Mouse (Mus musculus): ENCODE measurements around the gene Rbm6.
A peak's percentile ranks its signal among the peaks of the same experiment; 100 is the strongest.

The Rbm6 gene

DNA sequence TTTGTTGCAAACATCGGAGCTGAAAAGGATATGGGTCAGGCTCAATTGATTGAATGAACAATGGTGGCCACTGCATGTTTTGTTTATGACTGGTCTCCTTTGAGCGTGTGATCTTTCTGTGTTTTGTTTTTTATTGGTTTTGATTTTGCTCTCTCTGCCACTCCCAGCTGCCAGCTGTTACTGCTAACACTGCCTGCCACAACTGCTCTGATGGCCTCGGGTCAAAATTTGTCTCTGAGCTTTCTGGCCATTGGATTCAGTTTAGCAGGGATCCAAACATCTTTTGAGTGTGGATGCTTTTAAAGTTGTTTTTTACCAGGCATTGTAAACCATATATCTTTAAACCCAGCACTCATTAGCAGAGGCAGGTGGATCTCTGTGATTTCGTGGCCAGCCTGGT is 7.4 kb upstream of the Rbm6 start:
- DNase-seq (ENCODE audit: low spot score), result no peak

DNA sequence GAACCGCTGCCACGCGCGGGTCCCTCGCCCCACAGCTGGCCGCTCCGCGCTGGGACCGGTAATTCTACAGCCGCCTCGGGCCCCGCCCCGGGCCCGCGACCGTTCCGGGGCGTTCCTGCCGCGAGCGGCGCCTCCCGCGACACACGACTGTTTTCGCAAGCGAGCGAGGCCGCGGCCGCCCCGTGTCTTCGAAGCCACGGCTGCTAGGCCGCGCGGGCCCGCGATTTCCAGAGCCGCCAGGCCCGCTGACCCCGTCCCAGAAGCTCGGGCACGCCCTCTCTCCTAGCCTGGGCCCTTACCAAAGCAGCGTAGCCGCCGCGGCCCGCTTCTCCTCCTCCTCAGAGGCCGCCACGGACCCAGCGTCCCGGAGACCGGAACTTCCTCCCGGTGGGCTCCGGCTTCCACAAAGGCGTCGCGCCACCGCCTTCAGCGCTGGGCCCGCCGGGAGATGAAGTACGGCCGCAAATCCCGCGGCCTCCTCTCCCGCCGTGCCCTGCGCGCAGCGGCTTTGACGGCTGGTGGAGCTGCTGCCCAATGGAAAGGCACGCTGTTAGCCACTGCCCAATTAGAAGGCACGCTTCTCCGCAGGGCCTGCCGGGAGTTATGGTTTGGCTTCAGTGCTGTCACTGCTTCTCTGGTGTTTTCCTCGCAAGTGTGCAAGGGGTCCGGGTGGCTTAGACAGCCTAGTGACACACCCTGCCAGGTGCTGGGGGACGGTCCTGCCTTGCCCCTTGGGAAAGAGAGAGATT is 513 bp downstream of the Rbm6 start:
- peak; percentile 90 for DNase-seq (ENCODE audit: low spot score)

DNA sequence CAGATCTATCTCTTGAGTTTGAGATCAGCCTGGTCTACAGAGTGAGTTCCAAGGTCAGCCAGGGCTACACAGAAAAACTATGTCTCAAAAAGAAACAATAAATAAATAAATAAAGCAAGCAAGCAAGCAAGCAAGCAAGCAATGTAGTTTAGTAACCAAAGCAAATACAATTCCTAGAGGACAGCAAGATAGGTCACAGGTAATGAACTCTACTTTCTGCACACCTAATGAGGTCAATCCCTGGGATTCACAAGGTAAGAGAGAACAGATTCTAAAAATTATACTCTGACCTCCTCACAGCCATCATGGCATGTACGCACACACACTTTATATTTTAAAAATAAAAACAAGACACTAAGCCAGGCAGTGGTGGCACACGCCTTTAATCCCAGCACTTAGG is 7.0 kb downstream of the Rbm6 start:
- DNase-seq (ENCODE audit: low spot score), result no peak

DNA sequence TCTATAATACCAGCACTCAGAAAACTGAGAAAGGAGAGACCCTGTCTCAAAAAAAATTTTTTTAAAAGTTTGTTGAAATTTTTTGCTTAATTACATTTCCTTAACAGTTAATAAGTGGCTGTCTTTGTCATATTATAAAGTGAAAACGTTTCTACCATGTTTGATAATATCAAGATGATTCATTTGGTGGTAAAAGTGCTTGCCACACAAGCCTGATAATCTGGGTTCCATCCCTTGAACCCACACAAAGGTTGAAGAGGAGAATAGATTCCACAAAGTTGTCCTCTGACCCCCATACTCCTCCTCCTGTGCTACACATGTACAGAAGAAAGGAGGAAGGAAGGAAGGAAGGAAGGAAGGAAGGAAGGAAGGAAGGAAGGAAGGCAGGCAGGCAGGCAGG is 8.5 kb downstream of the Rbm6 start:
- DNase-seq (ENCODE audit: low spot score), result no peak

DNA sequence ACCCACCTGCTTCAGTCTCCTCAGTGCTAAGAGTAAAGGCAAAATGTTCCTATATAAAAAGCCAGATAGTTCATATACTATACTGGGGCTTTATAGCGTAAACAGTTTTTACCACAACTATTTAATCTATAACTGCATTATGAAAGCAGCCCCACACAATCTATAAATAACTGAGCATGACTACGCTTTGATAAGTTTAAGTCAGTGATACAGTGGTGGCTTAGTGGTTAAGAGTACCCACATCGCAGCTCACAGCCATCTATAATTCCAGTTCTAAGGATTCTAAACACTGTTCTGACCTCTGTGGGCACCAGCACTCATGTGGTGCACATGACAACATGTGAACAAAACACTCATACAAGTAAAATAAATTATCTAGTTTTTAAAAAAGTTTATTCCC is 14.7 kb downstream of the Rbm6 start:
- DNase-seq (ENCODE audit: low spot score), result no peak

DNA sequence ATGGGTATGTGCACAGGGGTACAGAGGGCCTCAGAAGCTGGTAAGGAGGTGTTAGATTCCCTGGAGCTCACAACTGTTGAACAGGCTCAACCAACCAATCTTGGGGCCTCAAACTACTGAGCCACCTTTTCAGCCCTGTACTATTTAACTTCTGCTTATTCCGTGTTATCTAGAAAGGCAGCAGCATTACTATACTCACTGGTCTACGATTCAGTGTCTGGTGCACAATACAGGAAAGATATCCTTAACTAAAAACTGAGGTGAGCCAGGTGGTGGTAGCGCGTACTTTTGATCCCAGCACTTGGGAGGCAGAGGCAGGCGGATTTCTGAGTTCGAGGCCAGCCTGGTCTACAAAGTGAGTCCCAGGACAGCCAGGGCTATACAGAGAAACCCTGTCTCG is 24.1 kb downstream of the Rbm6 start:
- no peak for DNase-seq (ENCODE audit: low spot score)

DNA sequence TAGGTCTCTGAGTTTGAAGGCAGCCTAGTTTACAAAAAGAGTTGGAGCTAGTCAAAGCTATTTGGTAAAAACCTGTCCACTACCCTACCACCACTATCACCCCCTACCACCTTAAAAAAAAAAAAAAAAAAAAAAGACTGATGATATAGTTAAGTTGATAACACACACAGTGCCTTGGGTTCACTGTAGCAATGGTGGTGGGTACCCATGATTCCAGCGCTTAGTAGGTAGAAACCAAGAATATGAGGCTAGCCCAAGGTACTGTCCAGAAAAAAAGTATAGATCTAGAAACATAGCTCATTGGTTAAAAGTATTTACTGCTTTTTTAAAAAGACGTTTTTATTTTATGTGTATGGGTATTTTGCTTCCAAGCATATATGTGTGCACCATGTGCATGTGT is 30.3 kb downstream of the Rbm6 start:
- no peak for DNase-seq (ENCODE audit: low spot score)

DNA sequence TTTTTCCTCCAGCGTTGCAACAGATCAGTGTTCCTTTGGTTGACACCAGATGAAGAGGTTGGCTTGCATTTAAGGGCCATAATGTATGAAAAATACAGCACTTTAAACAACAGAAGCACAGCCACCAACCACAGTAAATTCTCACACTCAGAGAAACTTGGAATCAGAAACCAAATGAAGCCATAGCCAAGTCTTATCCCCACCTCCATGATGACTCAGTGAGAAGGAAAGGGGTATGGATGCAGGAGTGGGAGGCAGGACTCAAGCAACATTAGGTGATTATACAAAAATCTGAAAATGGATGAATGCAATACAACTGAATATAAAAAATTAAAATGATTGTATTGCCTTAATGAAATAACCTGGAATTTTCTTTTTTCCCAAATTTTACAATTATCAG is 34.2 kb downstream of the Rbm6 start:
- DNase-seq (ENCODE audit: low spot score), result no peak

DNA sequence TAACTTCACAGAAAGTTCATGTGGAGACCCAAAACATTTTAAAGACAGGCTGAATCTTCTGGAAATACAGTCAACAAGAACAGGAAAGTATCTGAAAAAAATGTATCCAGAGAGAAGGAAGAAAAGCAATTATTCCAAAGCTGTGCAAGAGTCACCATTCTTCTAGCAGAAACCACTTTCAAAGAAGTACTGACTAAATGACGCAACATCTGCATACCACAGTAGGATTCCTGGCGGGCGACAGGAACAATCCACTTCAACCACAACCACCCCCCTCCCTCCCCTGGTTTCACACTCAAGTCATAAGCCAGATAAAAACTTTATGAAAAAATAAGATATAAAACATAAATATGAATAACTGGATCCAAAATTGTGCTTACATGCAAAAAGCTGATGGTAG is 39.2 kb downstream of the Rbm6 start:
- peak; percentile 64 for DNase-seq (ENCODE audit: low spot score)

DNA sequence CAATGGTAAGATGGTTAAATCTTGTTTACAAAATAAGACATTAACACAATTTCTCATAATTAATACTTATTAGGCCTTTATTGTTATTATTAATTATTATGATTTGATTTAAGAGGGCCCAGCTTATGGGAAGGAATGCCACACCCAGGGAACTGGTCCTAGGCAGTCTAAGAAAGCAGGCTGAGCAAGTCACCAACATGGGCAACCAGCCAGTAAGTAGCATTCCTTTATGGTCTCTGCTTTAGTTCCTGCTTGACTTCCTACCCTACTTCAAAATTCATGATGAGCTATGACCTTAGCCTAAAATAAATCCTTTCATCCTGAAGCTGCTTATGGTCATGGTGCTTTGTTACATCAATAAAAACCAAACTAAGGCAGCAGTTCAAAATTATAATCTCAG is 41.3 kb downstream of the Rbm6 start:
- peak; percentile 14 for DNase-seq (ENCODE audit: low spot score)

DNA sequence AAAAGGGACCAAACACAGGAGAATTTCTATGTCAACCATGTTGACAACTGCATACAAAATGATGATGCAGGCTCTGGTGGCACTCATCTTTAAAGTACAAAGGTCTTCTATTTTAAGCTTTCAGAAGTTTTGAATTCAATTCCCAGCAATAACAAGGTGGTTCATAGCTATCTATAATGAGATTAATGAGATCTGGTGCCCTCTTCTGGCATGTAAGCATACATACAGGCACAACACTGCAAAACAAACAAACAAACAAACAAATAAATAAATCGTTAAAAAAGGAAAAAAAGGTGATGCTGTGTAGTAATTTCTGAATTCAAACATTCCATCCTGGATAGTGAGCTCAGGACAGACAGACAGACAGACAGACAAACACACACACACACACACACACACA is 60.9 kb downstream of the Rbm6 start:
- DNase-seq (ENCODE audit: low spot score), result no peak

DNA sequence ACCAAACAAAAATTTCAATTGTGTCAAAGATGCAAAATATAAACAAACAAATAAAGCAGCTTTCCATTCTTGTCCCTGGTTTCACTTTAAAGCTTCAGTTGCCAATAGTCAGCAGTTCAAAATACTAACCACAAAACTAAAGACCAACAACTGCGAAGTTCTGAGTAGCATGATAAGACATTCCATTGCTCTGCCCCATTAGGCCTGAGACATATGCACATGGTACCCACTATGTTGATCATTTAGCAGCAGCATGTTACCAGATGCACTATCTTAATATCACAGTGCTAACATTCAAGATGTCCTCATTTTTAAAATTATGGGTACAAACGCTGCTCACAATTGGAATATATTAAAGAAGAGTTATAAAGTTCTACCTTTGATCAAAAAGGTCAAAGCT is 62.1 kb downstream of the Rbm6 start:
- no peak for DNase-seq (ENCODE audit: low spot score)

DNA sequence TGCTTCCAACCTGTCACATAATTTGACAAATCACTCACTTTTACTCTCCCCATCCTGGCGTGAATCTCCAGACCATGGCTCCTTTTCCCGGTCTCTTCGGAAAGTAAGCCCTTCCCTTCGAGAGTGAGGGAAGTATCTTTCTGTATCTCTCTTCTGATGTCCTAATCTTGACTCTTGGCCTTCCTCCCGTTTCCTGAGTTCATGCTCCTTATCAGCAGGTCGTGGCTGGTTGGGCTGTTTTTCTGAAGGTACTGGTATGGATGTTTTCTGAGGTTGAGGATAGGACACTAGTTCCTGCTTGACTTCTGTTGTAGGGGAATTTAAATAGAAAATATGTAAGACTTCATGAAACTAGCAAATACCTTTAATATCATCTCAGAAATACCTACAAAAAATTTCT is 81.3 kb downstream of the Rbm6 start:
- DNase-seq (ENCODE audit: low spot score), result no peak

DNA sequence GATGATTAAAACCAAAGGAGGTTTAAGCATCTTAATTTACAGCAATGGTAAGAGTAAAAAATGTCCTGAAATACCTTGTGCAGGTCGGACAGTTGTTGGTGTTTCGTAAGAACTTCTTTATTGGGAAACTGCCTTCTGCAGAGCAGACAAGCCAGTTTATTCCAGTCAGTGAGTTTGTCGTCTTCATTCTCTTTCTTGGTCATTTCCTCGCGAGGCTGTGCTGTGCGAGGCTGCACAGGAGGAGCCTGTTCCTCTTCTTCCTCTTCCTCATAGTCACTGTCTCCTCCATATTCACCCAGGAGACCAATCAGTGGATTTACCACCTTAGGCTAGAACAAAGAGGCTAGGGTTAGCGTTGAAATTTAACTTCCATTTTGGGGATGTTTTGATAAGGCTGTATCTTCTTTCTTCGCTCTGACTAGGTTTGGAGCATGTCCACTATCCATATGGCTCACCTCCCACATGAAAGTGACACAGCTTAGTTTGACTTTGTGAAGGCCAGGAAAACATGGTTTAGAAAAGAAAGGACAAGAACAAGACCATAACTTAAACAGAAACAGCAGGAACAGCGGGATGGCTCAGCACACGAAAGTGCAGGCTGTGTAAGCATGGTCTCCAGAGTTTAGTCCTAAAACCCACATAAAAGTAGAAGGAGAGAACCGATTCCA is 90.4 kb downstream of the Rbm6 start:
- DNase-seq (ENCODE audit: low spot score), result no peak

DNA sequence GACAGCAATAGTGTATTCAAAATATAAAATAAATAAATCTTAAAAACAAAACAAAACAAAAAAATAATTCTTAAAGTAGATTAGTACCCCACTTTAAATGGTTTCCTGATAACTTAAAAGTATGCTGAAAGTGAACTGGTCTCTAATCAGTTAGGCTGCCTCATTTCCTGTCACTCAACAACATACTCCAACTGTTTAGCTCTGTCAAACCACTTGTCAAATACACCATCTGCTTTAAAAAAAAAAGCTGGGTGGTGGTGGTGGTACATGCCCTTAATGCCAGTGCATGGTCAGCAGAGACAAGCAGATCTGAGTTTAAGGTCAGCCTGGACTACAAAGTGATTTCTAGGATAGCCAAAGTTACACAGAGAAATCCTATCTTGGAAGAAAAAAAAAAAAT is 96.2 kb downstream of the Rbm6 start:
- DNase-seq (ENCODE audit: low spot score), result no peak

DNA sequence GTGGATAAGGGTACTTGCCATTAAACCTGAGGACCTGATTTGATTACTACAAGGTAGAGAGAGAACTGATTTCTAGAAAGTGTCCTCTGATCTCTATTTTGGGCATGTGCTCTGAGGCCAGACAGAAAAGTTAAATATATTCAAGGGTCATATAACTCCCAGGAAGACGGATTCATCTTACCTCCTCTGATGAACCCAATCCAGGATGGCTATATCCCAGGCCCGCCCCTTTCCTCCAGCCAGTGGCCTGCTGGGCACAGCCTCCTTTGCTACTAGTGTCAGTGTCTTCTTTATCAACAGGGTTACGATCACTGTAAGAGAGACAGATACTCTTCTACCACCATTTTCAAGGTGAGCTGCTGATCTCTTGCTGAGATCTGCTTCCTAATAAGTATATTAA is 98.6 kb downstream of the Rbm6 start:
- no peak for DNase-seq (ENCODE audit: low spot score)

DNA sequence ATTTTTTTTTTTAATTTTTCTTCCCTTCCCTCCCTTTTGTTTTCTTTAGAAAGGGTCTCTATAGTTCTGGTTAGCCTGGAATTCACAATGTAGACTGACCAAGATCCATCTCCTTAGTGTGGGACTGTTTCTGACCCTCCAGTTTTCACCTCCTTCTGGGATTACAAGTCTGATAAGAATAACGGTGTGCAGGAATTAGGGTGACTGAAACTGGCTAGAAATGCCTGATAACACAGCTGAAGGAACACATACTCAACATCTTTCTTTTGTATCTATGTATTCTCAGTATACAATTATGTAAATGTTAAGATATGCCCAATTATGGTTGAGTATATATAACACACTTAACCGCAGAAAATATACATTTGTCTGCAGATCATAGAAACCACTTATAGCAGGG is 101.3 kb downstream of the Rbm6 start:
- no peak for DNase-seq (ENCODE audit: low spot score)

DNA sequence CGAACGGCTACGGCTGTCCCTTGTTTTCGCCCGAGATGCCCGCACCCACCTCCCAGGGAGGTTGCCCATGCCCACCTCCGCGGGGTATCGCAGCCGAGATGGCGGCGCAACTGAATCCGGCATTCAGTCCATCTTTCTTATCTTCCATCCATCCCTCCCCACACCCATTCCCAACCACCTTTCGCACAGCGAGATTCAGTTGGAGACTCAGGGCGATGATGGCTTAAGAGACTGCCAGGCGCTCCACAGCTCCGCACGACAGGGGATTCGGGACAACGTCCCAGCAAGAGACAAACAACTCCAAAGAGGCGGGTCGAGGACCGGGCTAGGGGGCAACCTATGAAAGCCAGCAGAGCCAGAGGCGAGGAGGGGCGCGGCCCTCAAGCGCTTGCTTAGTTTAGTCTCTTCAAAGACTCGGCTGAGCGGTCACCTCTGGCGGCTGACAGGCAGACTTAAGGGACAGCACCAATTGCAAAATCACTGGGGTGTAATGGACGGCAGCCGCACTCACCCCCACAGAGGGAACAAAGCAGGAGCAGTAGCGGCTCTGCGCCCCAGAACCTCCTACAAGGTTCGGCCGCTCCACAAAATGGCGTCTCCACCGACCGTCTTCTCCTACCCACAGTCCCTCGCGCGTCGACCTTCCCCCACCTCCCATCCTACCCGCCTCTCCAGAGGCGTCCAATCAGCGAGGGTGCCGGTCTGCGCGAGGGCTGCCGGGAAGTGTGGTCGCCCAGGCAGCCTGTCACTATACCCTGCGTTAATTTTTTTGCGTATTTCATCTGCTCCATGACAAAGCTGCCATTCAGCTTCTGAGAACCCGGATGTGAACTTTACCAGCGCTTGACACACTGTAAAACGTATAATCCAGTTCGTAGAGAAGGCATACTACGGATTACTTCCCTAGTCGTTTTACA is 102.4 kb downstream of the Rbm6 start, which contains the start of gene Rbm5:
TSS of gene Rbm5 (minus strand) at position 623 of the 917 bp plus-strand sequence.
- peak; percentile 91 for DNase-seq (ENCODE audit: low spot score)

DNA sequence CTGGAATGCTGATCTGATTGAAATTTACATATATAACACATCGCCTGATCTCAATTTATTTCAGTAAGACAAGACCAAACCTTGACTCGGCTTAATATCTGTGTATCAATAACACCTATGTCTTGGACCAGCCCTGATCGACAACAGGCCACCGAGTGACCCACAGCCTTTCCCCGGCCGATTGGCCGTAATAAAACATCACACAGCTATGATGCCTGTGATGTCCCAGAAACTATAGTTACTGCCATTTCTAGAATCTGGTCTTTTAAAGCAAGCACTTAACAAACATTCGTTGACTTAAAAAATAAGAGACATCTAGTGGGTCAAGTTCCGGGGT is 103.0 kb downstream of the Rbm6 start:
- peak; percentile 15 for DNase-seq (ENCODE audit: low spot score)

DNA sequence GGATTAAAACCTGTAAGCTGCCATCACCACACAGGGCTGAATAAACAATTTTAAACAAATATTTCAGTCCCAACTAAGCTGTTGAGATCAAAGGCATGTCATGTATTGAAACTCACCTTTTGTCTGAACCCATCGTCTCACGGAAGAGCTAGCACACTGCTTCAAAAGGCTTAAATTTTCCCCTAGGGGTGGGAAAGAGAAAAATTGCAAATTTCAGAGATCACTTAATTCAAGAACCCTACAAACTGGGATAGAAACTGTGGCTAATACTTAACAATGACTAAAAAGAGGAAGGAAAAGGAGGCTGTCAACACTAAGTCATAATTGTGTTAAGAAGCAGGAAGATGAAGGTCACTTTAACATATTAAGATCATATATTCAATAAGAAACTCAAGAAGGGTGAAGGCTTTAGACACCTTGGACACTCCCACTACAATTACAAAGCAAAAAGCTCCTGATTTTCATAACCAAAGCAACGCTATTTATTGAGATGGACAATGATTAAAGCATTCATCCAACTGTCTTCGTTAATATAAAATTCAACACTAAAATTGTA is 103.5 kb downstream of the Rbm6 start:
- DNase-seq (ENCODE audit: low spot score), result no peak

DNA sequence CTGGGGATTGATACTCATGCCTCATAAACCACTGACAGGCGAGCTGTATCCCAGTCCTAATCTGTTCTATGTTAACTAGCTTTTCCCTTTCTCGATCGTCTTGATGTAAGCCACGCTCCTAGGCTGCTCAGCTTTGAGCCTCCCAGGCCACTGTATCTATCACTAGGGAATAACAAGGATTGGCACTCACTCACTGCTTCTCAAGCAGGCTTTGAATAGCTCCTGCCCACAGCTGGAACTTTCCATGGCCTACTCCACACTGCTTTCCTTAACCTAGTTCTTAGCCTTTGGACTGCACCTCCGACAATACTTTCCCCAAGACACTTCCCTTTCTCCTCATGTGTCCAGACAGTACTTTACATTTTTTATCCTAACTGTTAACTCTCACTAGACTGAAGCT is 104.2 kb downstream of the Rbm6 start:
- peak; percentile 58 for DNase-seq (ENCODE audit: low spot score)

DNA sequence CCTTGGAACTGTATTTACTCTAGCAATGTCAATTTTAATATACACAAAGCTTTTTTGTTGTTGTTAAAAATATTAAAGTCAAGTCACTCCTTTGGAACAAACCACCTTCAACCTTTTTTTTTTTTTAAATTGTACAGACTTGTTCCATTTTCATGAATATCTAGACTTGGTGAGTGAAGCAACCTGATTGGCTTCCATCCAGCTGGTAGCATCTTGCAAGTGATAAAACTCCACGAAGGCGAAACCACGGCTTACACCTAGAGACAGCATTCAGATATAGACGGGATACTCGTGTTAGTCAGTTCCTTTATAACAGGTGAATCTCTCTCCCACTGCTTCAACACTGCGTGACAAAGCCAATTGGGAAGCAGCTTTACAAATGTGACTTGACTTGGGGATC is 113.4 kb downstream of the Rbm6 start:
- no peak for DNase-seq (ENCODE audit: low spot score)

DNA sequence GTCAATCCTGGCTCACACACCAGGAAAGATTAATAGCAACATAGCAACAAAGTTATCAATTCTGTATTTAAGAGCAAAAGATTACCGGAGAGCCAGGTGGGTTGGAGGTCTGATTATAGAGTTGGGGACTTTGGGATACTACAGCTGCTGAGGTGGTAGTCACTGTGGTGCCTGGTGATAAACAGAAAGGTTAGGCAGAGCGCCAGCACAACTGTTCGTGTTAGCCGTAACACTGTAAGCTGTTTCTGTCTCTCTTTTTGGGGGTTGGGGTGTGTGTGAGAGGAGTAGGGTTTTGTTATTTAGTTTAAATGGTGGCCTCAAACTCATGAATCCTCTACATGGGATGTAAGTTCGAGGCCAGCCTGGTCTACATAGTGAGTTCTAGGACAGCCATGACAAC is 122.7 kb downstream of the Rbm6 start:
- DNase-seq (ENCODE audit: low spot score), result no peak

All from adipocyte (in vitro differentiated cells).